Mouse (Mus musculus) liver, postnatal 0 days (tissue): ENCODE measurements around the gene Hfe2.

Experiments used
- CTCF ChIP-seq: sonication (generic); IDR thresholded peaks from 2 replicates; pipeline ENCODE4 v1.5.1; 2016; ENCODE audit warnings: antibody characterized with exemption, low read depth
- EP300 ChIP-seq: IDR thresholded peaks from 2 replicates; pipeline ENCODE4 v1.6.1; 2016; ENCODE audit warnings: antibody characterized with exemption, low read depth, mild to moderate bottlenecking

DNA sequence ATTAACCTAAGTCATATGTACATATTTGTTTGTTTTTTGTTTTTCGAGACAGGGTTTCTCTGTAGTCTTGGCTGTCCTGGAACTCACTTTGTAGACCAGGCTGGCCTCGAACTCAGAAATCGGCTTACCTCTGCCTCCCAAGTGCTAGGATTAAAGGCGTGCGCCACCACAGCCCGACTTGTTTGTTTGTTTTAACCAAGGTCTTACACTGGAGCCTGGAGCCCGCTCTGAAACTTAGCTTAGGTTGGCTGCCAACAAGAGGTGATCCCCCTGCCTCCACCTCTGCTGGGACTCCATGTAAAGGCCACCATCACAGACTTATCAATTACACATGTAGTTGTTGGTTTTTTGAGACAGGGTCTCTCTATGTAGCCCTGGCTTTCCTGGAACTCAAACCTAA is 23.9 kb downstream of the Hfe2 start:
- no peak for TF ChIP-seq CTCF
- no peak for TF ChIP-seq EP300
